Mouse (Mus musculus) forebrain, embryonic 12.5 days (tissue): ENCODE measurements at regions not wholly inside any gene's neighbourhood (a gene's known extent, or its start where the extent isn't known, plus 50 kb on each side); places are given as distances from the start of the nearest gene placed in this dataset.
A peak's percentile ranks its signal among the peaks of the same experiment; 100 is the strongest.

Experiments
- ATAC-seq: fragments of 200-750 bp; cut with Nextera tagmentation; 2 replicates; pipeline ENCODE4 v1.8.0; 2017; ENCODE audit warnings: moderate TSS enrichment; ENCODE audit not compliant: low FRiP score
- H3K27ac ChIP-seq: fragments of 300-500 bp; sonication (generic); 2 replicates; pipeline ENCODE4 v1.5.1; 2016; ENCODE audit warnings: mild to moderate bottlenecking
- H3K27me3 ChIP-seq: fragments of 300-500 bp; sonication (generic); 2 replicates; pipeline ENCODE4 v1.6.1; 2016; ENCODE audit warnings: mild to moderate bottlenecking
- H3K36me3 ChIP-seq: fragments of 300-500 bp; sonication (generic); replicated peaks from 2 replicates; pipeline ENCODE4 v1.6.1; 2016; ENCODE audit warnings: mild to moderate bottlenecking
- H3K4me1 ChIP-seq: fragments of 300-500 bp; sonication (generic); 2 replicates; pipeline ENCODE4 v1.6.1; 2016
- H3K4me2 ChIP-seq: fragments of 300-500 bp; sonication (generic); 2 replicates; pipeline ENCODE4 v1.6.1; 2016; ENCODE audit warnings: mild to moderate bottlenecking, moderate library complexity
- H3K4me3 ChIP-seq: fragments of 300-500 bp; sonication (generic); replicated peaks from 2 replicates; pipeline ENCODE4 v1.5.1; 2016; ENCODE audit warnings: mild to moderate bottlenecking
- H3K9ac ChIP-seq: fragments of 300-500 bp; sonication (generic); 2 replicates; pipeline ENCODE4 v1.6.1; 2016; ENCODE audit warnings: mild to moderate bottlenecking
- H3K9me3 ChIP-seq: fragments of 300-500 bp; sonication (generic); 2 replicates; pipeline ENCODE4 v1.6.1; 2016
- WGBS: fragments of 180-500 bp; shearing (Covaris S2); methylation state at CpG from one replicate; pipeline ENCODE4 v1.1.7; 2016; 5-methylcytosine and 5-hydroxymethylcytosine counted together

DNA sequence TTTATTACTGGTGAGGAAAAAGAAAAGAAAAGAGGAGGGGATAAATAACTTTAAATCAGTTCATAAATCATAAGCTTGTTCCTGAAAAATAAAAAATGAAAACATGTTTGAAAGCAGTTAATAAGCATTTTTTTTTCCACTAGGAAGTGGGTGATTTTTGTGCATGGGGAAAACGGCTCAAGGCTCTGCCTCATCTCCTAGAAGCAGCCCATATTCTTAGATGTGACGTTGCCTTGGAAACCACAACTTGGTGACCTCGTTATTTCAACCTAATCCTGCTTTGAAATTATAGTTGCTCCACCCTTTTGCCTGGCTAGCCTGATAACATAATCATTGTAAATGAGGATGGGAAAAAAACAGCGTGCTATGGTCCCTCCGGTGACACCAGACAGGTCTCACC, 183.1 kb downstream of the Qdpr start:
- Histone ChIP-seq H3K36me3 (no peaks in the 10 kb centered on the region), H3K9ac (no peak overlapping the region), H3K4me2 (no peak overlapping the region), H3K4me3 (no peak overlapping the region), H3K27me3 (no peaks in the 10 kb centered on the region), H3K27ac (no peak overlapping the region), H3K4me1 (peaks cover 6% of the 10 kb centered on the region), H3K9me3 (no peaks in the 10 kb centered on the region)
- peak; percentile 46; the same call in 1 of the 2 replicates for ATAC-seq
- WGBS = 29% methylated on average over 5 of the region's 5 CpGs

GRCm38 (mm10) chr5:45258486-45258885, 191.6 kb downstream of the Qdpr start:
- Histone ChIP-seq H3K27ac (no peak overlapping the region), H3K9ac (no peak overlapping the region), H3K4me2 (no peak overlapping the region), H3K27me3 (no peaks in the 10 kb centered on the region), H3K4me3 (no peak overlapping the region), H3K4me1 (no peaks in the 10 kb centered on the region), H3K9me3 (no peaks in the 10 kb centered on the region), H3K36me3 (no peaks in the 10 kb centered on the region)
- ATAC-seq = no peak
- 94% methylated on average over 1 of the region's 1 CpGs for WGBS

DNA sequence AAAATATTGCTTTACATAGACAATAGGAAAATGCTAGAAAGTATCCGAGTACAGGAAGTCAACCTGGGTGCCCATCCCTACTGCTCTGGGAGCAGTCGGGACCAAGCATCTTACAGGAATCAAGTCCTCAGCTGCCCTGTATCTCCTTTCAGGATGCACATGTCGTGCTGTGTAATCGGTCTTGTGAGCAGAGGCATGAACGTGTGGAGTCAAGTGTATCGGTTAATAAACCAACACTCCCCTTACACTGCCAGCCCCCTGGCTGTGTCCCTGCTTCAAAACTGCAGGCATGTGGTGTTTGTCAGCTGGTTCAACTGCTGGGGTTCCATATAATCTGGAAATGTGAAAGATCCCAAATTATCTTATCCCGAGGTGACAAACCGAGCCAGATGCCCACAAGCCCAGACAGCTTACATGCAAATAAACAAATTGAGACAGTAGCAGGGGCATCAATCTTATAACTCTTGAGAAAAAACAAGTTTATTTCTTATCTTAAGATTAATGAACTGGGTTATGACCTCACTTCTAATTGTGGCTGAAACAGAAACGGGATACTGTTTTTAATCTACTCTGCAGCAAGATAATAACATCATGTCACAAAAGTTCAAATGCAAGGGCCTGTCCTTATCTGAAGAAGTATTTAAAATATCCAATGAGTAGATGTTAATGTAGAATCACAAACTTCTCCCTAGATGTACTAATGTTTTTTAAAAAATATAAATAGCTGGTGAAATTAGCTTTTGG, 193.6 kb downstream of the Qdpr start:
- Histone ChIP-seq H3K27ac (no peak overlapping the region), H3K36me3 (no peaks in the 10 kb centered on the region), H3K27me3 (no peaks in the 10 kb centered on the region), H3K4me2 (no peak overlapping the region), H3K4me3 (no peak overlapping the region), H3K9me3 (no peaks in the 10 kb centered on the region), H3K4me1 (no peaks in the 10 kb centered on the region), H3K9ac (no peak overlapping the region)
- 78% methylated on average over 9 of the region's 9 CpGs for WGBS
- ATAC-seq = no peak

DNA sequence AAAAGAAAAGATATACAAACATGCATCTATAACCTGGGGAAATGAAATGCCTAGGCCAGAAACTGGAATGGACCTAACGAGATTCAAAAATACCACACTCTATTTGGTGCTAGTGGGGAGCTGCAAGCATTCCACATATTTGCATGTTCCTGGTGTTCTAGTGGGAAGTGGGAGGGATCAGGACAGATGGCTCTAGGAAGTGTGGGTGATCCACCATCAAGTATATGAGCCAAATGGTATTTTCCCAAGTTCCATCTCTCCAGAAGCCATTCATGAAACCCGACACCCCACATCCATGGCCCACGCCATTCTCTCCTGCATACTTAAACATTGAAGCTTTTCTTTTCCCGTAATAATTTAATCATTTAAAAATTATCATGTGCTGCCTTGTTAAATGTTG, 218.2 kb downstream of the Qdpr start:
- no peak overlapping the region for H3K4me3 ChIP-seq
- no peaks in the 10 kb centered on the region for H3K4me1 ChIP-seq
- WGBS = 89% methylated on average over 4 of the region's 4 CpGs

DNA sequence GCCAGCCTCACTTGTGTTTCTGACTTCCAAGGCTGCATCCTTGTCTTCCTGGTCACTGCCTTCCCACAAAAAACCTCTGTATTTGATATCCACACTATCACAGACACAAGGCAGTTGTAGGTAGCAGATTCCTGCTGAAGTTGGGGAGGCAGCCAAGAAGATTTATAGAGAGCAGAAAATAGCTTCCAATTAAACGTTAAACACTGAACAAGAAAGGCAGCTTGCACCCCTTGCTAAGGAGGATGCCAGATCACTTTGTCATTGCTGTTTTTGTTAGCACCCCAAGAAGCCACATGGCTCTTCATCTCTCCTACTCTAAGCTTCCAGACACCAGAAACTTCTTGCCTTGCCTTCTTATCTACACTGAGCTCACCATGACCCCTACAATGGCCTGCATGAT, 219.9 kb downstream of the Qdpr start:
- H3K27ac ChIP-seq = no peak overlapping the region
- H3K36me3 ChIP-seq = no peaks in the 10 kb centered on the region
- ATAC-seq = no peak
- no peak overlapping the region for H3K4me2 ChIP-seq
- H3K4me3 ChIP-seq = no peak overlapping the region
- no peaks in the 10 kb centered on the region for H3K9me3 ChIP-seq
- no peaks in the 10 kb centered on the region for H3K27me3 ChIP-seq
- no peaks in the 10 kb centered on the region for H3K4me1 ChIP-seq
- no peak overlapping the region for H3K9ac ChIP-seq
- WGBS = 91% methylated on average over 1 of the region's 1 CpGs

More for the DNA sequence above, 218.2 kb downstream of the Qdpr start:
- no peak for ATAC-seq
- Histone ChIP-seq H3K27ac (no peak overlapping the region), H3K9me3 (no peaks in the 10 kb centered on the region), H3K36me3 (no peaks in the 10 kb centered on the region), H3K4me2 (no peak overlapping the region), H3K27me3 (no peaks in the 10 kb centered on the region), H3K9ac (no peak overlapping the region)

- no peak overlapping the region for H3K4me2 ChIP-seq
- H3K9me3 ChIP-seq = no peaks in the 10 kb centered on the region
- H3K4me1 ChIP-seq = no peaks in the 10 kb centered on the region
- H3K36me3 ChIP-seq = no peaks in the 10 kb centered on the region
- ATAC-seq = no peak
- no peak overlapping the region for H3K27ac ChIP-seq
- H3K9ac ChIP-seq = no peak overlapping the region
- 63% methylated on average over 3 of the region's 3 CpGs for WGBS
- H3K4me3 ChIP-seq = no peak overlapping the region
- H3K27me3 ChIP-seq = no peaks in the 10 kb centered on the region
These were observed 220.6 kb downstream of the Qdpr start for GRCm38 (mm10) chr5:45229477-45229876.

- H3K9me3 ChIP-seq = no peaks in the 10 kb centered on the region
- H3K9ac ChIP-seq = no peak overlapping the region
- H3K36me3 ChIP-seq = no peaks in the 10 kb centered on the region
- H3K4me1 ChIP-seq = no peaks in the 10 kb centered on the region
- no peaks in the 10 kb centered on the region for H3K27me3 ChIP-seq
- no peak overlapping the region for H3K4me3 ChIP-seq
- ATAC-seq = no peak
- H3K27ac ChIP-seq = no peak overlapping the region
- WGBS = 89% methylated on average over 6 of the region's 6 CpGs
- H3K4me2 ChIP-seq = no peak overlapping the region
These were observed 221.7 kb downstream of the Qdpr start for GRCm38 (mm10) chr5:45228226-45228927.

DNA sequence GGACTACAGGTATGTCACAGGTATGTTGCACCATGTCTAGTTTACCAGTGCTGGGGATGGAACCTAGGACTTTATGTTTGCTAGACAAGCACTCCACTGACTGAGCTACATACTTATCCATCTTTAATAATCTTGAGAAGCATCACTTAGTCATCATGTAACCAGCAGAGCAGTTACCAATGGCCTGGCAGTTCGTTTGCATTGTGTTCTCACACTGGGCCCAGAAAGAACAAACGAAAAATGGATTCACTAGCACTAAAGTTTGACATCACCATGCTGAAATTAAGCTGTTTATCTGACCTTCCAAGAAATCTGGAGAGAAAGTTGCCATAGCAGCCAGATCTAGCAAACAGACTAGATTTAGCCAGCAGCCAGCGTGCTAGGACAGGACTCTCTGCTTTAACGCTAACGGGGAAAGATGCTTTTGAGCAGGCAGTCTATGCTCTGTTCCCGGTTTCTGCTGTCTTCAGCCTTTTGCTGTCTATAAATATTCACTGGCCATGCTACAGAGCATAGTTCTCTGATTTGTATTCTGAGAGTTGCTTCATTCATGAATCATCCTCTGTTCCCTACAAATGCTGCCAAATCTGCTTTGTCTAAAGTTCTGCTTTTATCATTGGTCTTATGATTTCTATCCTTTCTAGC, 229.6 kb downstream of the Qdpr start:
- no peaks in the 10 kb centered on the region for H3K36me3 ChIP-seq
- no peaks in the 10 kb centered on the region for H3K4me1 ChIP-seq
- ATAC-seq = no peak
- H3K4me3 ChIP-seq = no peak overlapping the region
- no peaks in the 10 kb centered on the region for H3K27me3 ChIP-seq
- H3K4me2 ChIP-seq = no peak overlapping the region
- 86% methylated on average over 6 of the region's 6 CpGs for WGBS
- H3K27ac ChIP-seq = no peak overlapping the region
- no peak overlapping the region for H3K9ac ChIP-seq
- no peaks in the 10 kb centered on the region for H3K9me3 ChIP-seq

DNA sequence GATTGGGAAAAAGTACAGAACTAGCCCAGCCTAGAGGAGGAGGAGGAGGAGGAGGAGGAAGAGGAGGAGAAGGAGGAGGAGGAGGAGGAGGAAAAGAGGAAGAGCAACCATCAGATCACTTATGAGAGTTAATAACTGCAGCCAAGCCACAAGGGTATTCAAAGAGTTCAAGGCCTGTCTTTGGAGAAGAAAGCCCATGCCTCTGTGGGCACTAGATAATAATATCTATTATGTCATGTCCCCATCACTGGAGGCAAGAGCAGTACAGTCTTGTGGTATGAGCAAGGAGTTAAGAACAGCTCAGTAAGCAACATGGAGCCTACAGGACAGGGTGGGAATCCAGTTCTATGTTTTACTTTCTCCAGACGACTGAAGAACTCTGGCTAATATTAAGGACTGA, 230.5 kb downstream of the Qdpr start:
- Histone ChIP-seq H3K4me1 (no peaks in the 10 kb centered on the region), H3K27me3 (no peaks in the 10 kb centered on the region), H3K9me3 (no peaks in the 10 kb centered on the region), H3K36me3 (no peaks in the 10 kb centered on the region), H3K4me2 (no peak overlapping the region), H3K27ac (no peak overlapping the region), H3K9ac (no peak overlapping the region), H3K4me3 (no peak overlapping the region)
- ATAC-seq = no peak
- WGBS = 93% methylated on average over 1 of the region's 1 CpGs

GRCm38 (mm10) chr5:45219101-45219500, 230.9 kb downstream of the Qdpr start:
- Histone ChIP-seq H3K4me1 (no peaks in the 10 kb centered on the region), H3K27ac (no peak overlapping the region), H3K9me3 (no peaks in the 10 kb centered on the region), H3K27me3 (no peaks in the 10 kb centered on the region), H3K4me3 (no peak overlapping the region), H3K4me2 (no peak overlapping the region), H3K9ac (no peak overlapping the region), H3K36me3 (no peaks in the 10 kb centered on the region)
- ATAC-seq = no peak
- WGBS = 61% methylated on average over 3 of the region's 3 CpGs

- no peak for ATAC-seq
- no peaks in the 10 kb centered on the region for H3K27me3 ChIP-seq
- no peaks in the 10 kb centered on the region for H3K36me3 ChIP-seq
- H3K4me2 ChIP-seq = no peak overlapping the region
- no peak overlapping the region for H3K9ac ChIP-seq
- H3K4me3 ChIP-seq = no peak overlapping the region
- no peaks in the 10 kb centered on the region for H3K9me3 ChIP-seq
- no peak overlapping the region for H3K27ac ChIP-seq
- no peaks in the 10 kb centered on the region for H3K4me1 ChIP-seq
These were observed 235.6 kb downstream of the Qdpr start for GRCm38 (mm10) chr5:45214475-45214874.

DNA sequence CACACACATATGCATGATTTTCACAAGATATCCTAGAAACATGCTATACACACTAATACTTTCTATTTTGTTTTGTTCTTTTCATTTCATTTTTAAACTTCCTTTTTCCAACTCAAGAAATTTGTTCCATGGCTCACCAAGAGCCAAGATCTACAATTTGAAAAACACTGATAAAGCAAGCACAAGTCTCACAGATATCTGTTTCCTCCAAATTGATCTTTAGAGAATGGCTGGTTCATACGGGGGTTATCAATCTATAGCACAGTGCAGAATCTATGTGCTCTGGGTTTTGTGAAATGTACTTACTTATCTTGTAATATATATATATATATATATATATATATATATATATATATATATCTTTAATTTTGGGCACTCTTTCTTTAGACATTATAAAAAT, 251.6 kb downstream of the Qdpr start:
- Histone ChIP-seq H3K9me3 (no peaks in the 10 kb centered on the region), H3K4me2 (no peak overlapping the region), H3K9ac (no peak overlapping the region), H3K36me3 (no peaks in the 10 kb centered on the region), H3K4me3 (no peak overlapping the region), H3K27me3 (no peaks in the 10 kb centered on the region), H3K27ac (no peak overlapping the region), H3K4me1 (no peaks in the 10 kb centered on the region)
- 95% methylated on average over 1 of the region's 1 CpGs for WGBS
- no peak for ATAC-seq

DNA sequence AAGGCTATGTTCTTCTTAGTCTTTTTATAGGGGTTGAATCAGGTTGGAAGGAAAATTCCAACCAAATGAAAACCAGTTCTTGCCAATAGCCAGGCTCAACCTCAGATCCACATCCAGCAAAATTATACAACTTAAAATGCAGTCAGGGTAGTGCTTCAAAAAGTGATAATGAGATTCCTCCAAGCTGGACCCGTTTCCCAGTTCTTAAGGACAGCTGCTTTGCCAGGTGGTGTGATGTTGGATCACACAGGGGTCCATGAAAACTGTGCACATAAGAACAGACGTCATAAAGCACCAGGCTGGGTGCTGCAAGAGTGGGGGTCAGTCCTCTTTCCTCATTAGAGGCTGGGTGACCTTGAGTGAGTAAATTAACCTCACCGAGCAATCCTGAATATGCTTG, 253.9 kb downstream of the Qdpr start:
- Histone ChIP-seq H3K27ac (no peak overlapping the region), H3K27me3 (no peaks in the 10 kb centered on the region), H3K36me3 (no peaks in the 10 kb centered on the region), H3K4me3 (no peak overlapping the region), H3K4me1 (no peaks in the 10 kb centered on the region), H3K9ac (no peak overlapping the region), H3K9me3 (no peaks in the 10 kb centered on the region), H3K4me2 (no peak overlapping the region)
- ATAC-seq = peak; percentile 65; the same call in 1 of the 2 replicates
- 59% methylated on average over 3 of the region's 3 CpGs for WGBS
